Mouse (Mus musculus) T-helper 17 cell (primary cell): ENCODE measurements around the gene Fbxl17.

Source experiments
- in situ Hi-C, 2 experiments: fragments of 300-600 bp; cut with MboI, MseI; formaldehyde crosslinking; loops; 1 replicate in 1 of 2; 2 replicates in 1 of 2; pipeline ENCODE4 v1.15.1; 2025; ENCODE audit warnings: high pct_unique_total_duplicates in 2 of 2

Gene Fbxl17

GRCm38 (mm10) chr17:63342440-63342839 is 157.4 kb downstream of the Fbxl17 start:
- in situ Hi-C loops, result no loop called here

GRCm38 (mm10) chr17:63341203-63341602 is 158.6 kb downstream of the Fbxl17 start:
- in situ Hi-C loops, result no loop called here

GRCm38 (mm10) chr17:63328888-63329287 is 170.9 kb downstream of the Fbxl17 start:
- in situ Hi-C loops, result loop anchor here in 1 of 2 experiments (10.0 kb wide), 1 partner anchor 86 kb away; no protein-coding TSS in a partner anchor

GRCm38 (mm10) chr17:63326227-63326626 is 173.6 kb downstream of the Fbxl17 start:
- in situ Hi-C loops, result loop anchor here in 1 of 2 experiments (10.0 kb wide), 1 partner anchor 89 kb away; no protein-coding TSS in a partner anchor

- in situ Hi-C loops, result loop anchor here in 1 of 2 experiments (5.0 to 10.0 kb wide), 2 partner anchors 90 to 143 kb away; no protein-coding TSS in a partner anchor
Observed at GRCm38 (mm10) chr17:63324672-63325071, 175.1 kb downstream of the Fbxl17 start.

GRCm38 (mm10) chr17:63324039-63324438 is 175.8 kb downstream of the Fbxl17 start:
- in situ Hi-C loops, result loop anchor here in 1 of 2 experiments (5.0 to 10.0 kb wide), 2 partner anchors 91 to 143 kb away; no protein-coding TSS in a partner anchor

- in situ Hi-C loops, result loop anchor here in 1 of 2 experiments (5.0 to 10.0 kb wide), 2 partner anchors 92 to 144 kb away; no protein-coding TSS in a partner anchor
Observed at GRCm38 (mm10) chr17:63322846-63323245, 177.0 kb downstream of the Fbxl17 start.

GRCm38 (mm10) chr17:63321290-63321689 is 178.5 kb downstream of the Fbxl17 start:
- in situ Hi-C loops, result loop anchor here in 1 of 2 experiments (5.0 to 10.0 kb wide), 2 partner anchors 94 to 146 kb away; no protein-coding TSS in a partner anchor

GRCm38 (mm10) chr17:63317518-63317917 is 182.3 kb downstream of the Fbxl17 start:
- in situ Hi-C loops, result no loop called here

- in situ Hi-C loops, result no loop called here
Observed at GRCm38 (mm10) chr17:63315646-63316480, 184.0 kb downstream of the Fbxl17 start.

- in situ Hi-C loops, result loop anchor here in 1 of 2 experiments (5.0 kb wide), 1 partner anchor 164 kb away; no protein-coding TSS in a partner anchor
Observed at GRCm38 (mm10) chr17:63312804-63313203, 187.0 kb downstream of the Fbxl17 start.

- in situ Hi-C loops, result loop anchor here in 1 of 2 experiments (5.0 kb wide), 1 partner anchor 165 kb away; no protein-coding TSS in a partner anchor
Observed at GRCm38 (mm10) chr17:63312330-63312729, 187.5 kb downstream of the Fbxl17 start.

GRCm38 (mm10) chr17:63311613-63312012 is 188.2 kb downstream of the Fbxl17 start:
- in situ Hi-C loops, result loop anchor here in 1 of 2 experiments (5.0 kb wide), 1 partner anchor 166 kb away; no protein-coding TSS in a partner anchor

- in situ Hi-C loops, result loop anchor here in 1 of 2 experiments (5.0 kb wide), 1 partner anchor 167 kb away; no protein-coding TSS in a partner anchor
Observed at GRCm38 (mm10) chr17:63310021-63310420, 189.8 kb downstream of the Fbxl17 start.

GRCm38 (mm10) chr17:63303862-63304261 is 196.0 kb downstream of the Fbxl17 start:
- in situ Hi-C loops, result no loop called here

GRCm38 (mm10) chr17:63301822-63302393 is 197.9 kb downstream of the Fbxl17 start:
- in situ Hi-C loops, result no loop called here

GRCm38 (mm10) chr17:63295471-63295870 is 204.3 kb downstream of the Fbxl17 start:
- in situ Hi-C loops, result no loop called here

- in situ Hi-C loops, result no loop called here
Observed at GRCm38 (mm10) chr17:63294961-63295360, 204.9 kb downstream of the Fbxl17 start.

GRCm38 (mm10) chr17:63293979-63294378 is 205.8 kb downstream of the Fbxl17 start:
- in situ Hi-C loops, result no loop called here

- in situ Hi-C loops, result no loop called here
Observed at GRCm38 (mm10) chr17:63289317-63289913, 210.4 kb downstream of the Fbxl17 start.

GRCm38 (mm10) chr17:63288850-63289249 is 211.0 kb downstream of the Fbxl17 start:
- in situ Hi-C loops, result no loop called here
